11 mouse cellular contexts compared by ENCODE assay signal in genomic region chr15:91018161-91018860, GRCm38 (mm10). TPM values are rescaled to one million over a fixed set of nuclear protein-coding genes. Genes with fewer than 3 reads are reported as not detected.
DNase-seq lines count a peak whose midpoint lies in the region; ATAC-seq lines count a peak whose summit lies in the region.
"Had no signal": no experiment of that assay in that cellular context is flagged by ENCODE, and none has a peak within 500 bp of the region (broad histone marks: within the 10 kb centered on the region; RNA-seq: fewer than 3 reads in every experiment).

No protein-coding gene starts in this region.

- no peaks in the 10 kb centered on the region for H3K27me3 ChIP-seq in embryonic facial prominence, embryonic 12.5 days
- no peaks in the 10 kb centered on the region for H3K27me3 ChIP-seq in intestine, embryonic 15.5 days (replicated peaks)
- H3K27me3 ChIP-seq in neural tube, embryonic 12.5 days (replicated peaks) = no peaks in the 10 kb centered on the region
- H3K27me3 ChIP-seq: megakaryocyte, embryonic 14.5 days had no signal

- peaks cover 11% of the 10 kb centered on the region; the same call in 1 of the 2 replicates for H3K4me1 ChIP-seq in embryonic facial prominence, embryonic 12.5 days
- H3K4me1 ChIP-seq in intestine, embryonic 15.5 days (replicated peaks) = no peaks in the 10 kb centered on the region
- peaks cover 19% of the 10 kb centered on the region for H3K4me1 ChIP-seq in neural tube, embryonic 12.5 days
- H3K4me1 ChIP-seq: megakaryocyte, embryonic 14.5 days had no signal

- H3K4me2 ChIP-seq in embryonic facial prominence, embryonic 12.5 days (replicated peaks) = no peak overlapping the region; the same call in 1 of the 2 replicates
- no peak overlapping the region for H3K4me2 ChIP-seq in intestine, embryonic 15.5 days (replicated peaks)
- H3K4me2 ChIP-seq in neural tube, embryonic 12.5 days (replicated peaks) = peak overlapping the region; percentile 50

- DNase-seq in cerebellum, adult 11-12 months = peak; percentile 34
- DNase-seq in cerebellum, adult 11 months = no peak
- DNase-seq in thymus, postnatal 25 days = no peak
- no peak for DNase-seq in thymus, postnatal 4 days
- DNase-seq in gastrocnemius, adult 8-10 months (ENCODE audit: low spot score in 2 of 2) = no peak
- DNase-seq: adrenal gland, postnatal 36 days; gastrocnemius, postnatal 36 days had no signal

- H3K27ac ChIP-seq in embryonic facial prominence, embryonic 12.5 days = no peak overlapping the region
- H3K27ac ChIP-seq in intestine, embryonic 15.5 days = no peak overlapping the region
- H3K27ac ChIP-seq in neural tube, embryonic 12.5 days = peak overlapping the region; percentile 90

- H3K36me3 ChIP-seq in embryonic facial prominence, embryonic 12.5 days = no peaks in the 10 kb centered on the region
- no peaks in the 10 kb centered on the region for H3K36me3 ChIP-seq in intestine, embryonic 15.5 days
- H3K36me3 ChIP-seq in neural tube, embryonic 12.5 days = no peaks in the 10 kb centered on the region

- H3K9ac ChIP-seq in embryonic facial prominence, embryonic 12.5 days = no peak overlapping the region
- H3K9ac ChIP-seq in intestine, embryonic 15.5 days = no peak overlapping the region
- no peak overlapping the region for H3K9ac ChIP-seq in neural tube, embryonic 12.5 days

- ATAC-seq in embryonic facial prominence, embryonic 12.5 days (ENCODE audit: insufficient number of reproducible peaks, insufficient read depth, low FRiP score, low TSS enrichment) = 0 out of 2 replicates have a peak, but pooled peaks have one; percentile 11
- ATAC-seq in intestine, embryonic 15.5 days = peak; percentile 44; the same call in 1 of the 2 replicates
- peak; percentile 71 for ATAC-seq in neural tube, embryonic 12.5 days (ENCODE audit: low FRiP score, low read depth)

- WGBS in embryonic facial prominence, embryonic 12.5 days = 31% methylated on average over 9 of the region's 9 CpGs
- WGBS in intestine, embryonic 15.5 days = 61% methylated on average over 9 of the region's 9 CpGs
- 19% methylated on average over 9 of the region's 9 CpGs for WGBS in neural tube, embryonic 12.5 days

- no peaks in the 10 kb centered on the region for H3K9me3 ChIP-seq in embryonic facial prominence, embryonic 12.5 days
- H3K9me3 ChIP-seq in intestine, embryonic 15.5 days = no peaks in the 10 kb centered on the region
- H3K9me3 ChIP-seq in neural tube, embryonic 12.5 days = no peaks in the 10 kb centered on the region

- no peak overlapping the region for H3K4me3 ChIP-seq in embryonic facial prominence, embryonic 12.5 days
- no peak overlapping the region for H3K4me3 ChIP-seq in intestine, embryonic 15.5 days (replicated peaks)
- no peak overlapping the region for H3K4me3 ChIP-seq in neural tube, embryonic 12.5 days
- H3K4me3 ChIP-seq: megakaryocyte, embryonic 14.5 days had no signal

RNA-seq across cellular contexts. Expression of gene Kif21a, which starts 31.4 kb away (rescaled TPM):
- polyA plus RNA-seq in embryonic facial prominence, embryonic 12.5 days (2016; fragmentation: Nextera tagmentation; extraction: Ambion mirVana) = 9.5 and 10.3 TPM in 2 replicates
- 10.9 and 11.1 TPM in 2 replicates for polyA plus RNA-seq in intestine, embryonic 15.5 days (2015; fragmentation: Nextera tagmentation; extraction: Ambion mirVana)
- polyA plus RNA-seq in neural tube, embryonic 12.5 days (2016; fragmentation: Nextera tagmentation; extraction: Ambion mirVana) = 37.0 and 37.4 TPM in 2 replicates
- total RNA-seq in gastrocnemius, adult 8-10 months (2022) = 10 to 100 TPM; 17.6 to 26.0 (median 20.8) TPM

Comparison
In these comparisons a context has a peak if more than half of its experiments do, and no peak if none do; other contexts are left out.
1. ATAC-seq: peak in every context shown above with its lines; median percentile 71 in neural tube, embryonic 12.5 days; 44 in intestine, embryonic 15.5 days; 11 in embryonic facial prominence, embryonic 12.5 days.